Mouse (Mus musculus): Measurements from ENCODE around the gene Il5. TPM values are rescaled to one million over a fixed set of nuclear protein-coding genes. Genes with fewer than 3 reads are reported as not detected.

The Il5 gene
- polyA plus RNA-seq, 1 experiment from 2014 or later, result not detected

- peak; percentile 70 for DNase-seq
- H3K4me2 ChIP-seq, result no peak overlapping the region
- ATAC-seq (ENCODE audit: insufficient read depth), result no peak
- no peaks in the 10 kb centered on the region for H3K36me3 ChIP-seq (ENCODE audit: insufficient read depth)
- 23% methylated on average over 5 of the region's 5 CpGs for WGBS
- H3K9ac ChIP-seq, result no peak overlapping the region
- no peaks in the 10 kb centered on the region for H3K9me3 ChIP-seq (ENCODE audit: low read depth, low read length)
- H3K4me1 ChIP-seq (ENCODE audit: insufficient read depth), result no peaks in the 10 kb centered on the region
- peak; percentile 47 for TF ChIP-seq CTCF (IDR thresholded peaks at IDR 0.05; ENCODE audit: low read depth)
- H3K27me3 ChIP-seq (ENCODE audit: insufficient read depth, low read length), result no peaks in the 10 kb centered on the region
- H3K4me3 ChIP-seq (ENCODE audit: low read depth, low read length), result no peak overlapping the region
- no peak overlapping the region for H3K27ac ChIP-seq (ENCODE audit: low read depth)
Observed at GRCm38 (mm10) chr11:53742353-53742752, 21.8 kb downstream of the Il5 start.

- Histone ChIP-seq H3K4me1 (ENCODE audit: insufficient read depth) (no peaks in the 10 kb centered on the region), H3K9me3 (ENCODE audit: low read depth, low read length) (no peaks in the 10 kb centered on the region), H3K27me3 (ENCODE audit: insufficient read depth, low read length) (no peaks in the 10 kb centered on the region), H3K4me3 (ENCODE audit: low read depth, low read length) (no peak overlapping the region), H3K9ac (no peak overlapping the region), H3K27ac (ENCODE audit: low read depth) (no peak overlapping the region), H3K36me3 (ENCODE audit: insufficient read depth) (no peaks in the 10 kb centered on the region), H3K4me2 (no peak overlapping the region)
- DNase-seq (no peak), ATAC-seq (ENCODE audit: insufficient read depth) (no peak)
- 80% methylated on average over 2 of the region's 2 CpGs for WGBS
- no peak for TF ChIP-seq CTCF (IDR thresholded peaks at IDR 0.05; ENCODE audit: low read depth)
Observed at GRCm38 (mm10) chr11:53745260-53745659, 24.7 kb downstream of the Il5 start.

- no peaks in the 10 kb centered on the region for H3K27me3 ChIP-seq (ENCODE audit: insufficient read depth, low read length)
- no peaks in the 10 kb centered on the region for H3K9me3 ChIP-seq (ENCODE audit: low read depth, low read length)
- DNase-seq (no peak), ATAC-seq (ENCODE audit: insufficient read depth) (no peak)
- no peaks in the 10 kb centered on the region for H3K36me3 ChIP-seq (ENCODE audit: insufficient read depth)
- no peak overlapping the region for H3K27ac ChIP-seq (ENCODE audit: low read depth)
- WGBS, result 86% methylated on average over 9 of the region's 9 CpGs
- H3K9ac ChIP-seq, result no peak overlapping the region
- no peak overlapping the region for H3K4me3 ChIP-seq (ENCODE audit: low read depth, low read length)
- no peaks in the 10 kb centered on the region for H3K4me1 ChIP-seq (ENCODE audit: insufficient read depth)
- no peak for TF ChIP-seq CTCF (IDR thresholded peaks at IDR 0.05; ENCODE audit: low read depth)
- H3K4me2 ChIP-seq, result no peak overlapping the region
Observed at GRCm38 (mm10) chr11:53747985-53748384, 27.4 kb downstream of the Il5 start.

- H3K9me3 ChIP-seq (ENCODE audit: low read depth, low read length), result no peaks in the 10 kb centered on the region
- ATAC-seq (ENCODE audit: insufficient read depth), result no peak
- TF ChIP-seq CTCF (IDR thresholded peaks at IDR 0.05; ENCODE audit: low read depth), result no peak
- DNase-seq, result no peak
- H3K27ac ChIP-seq (ENCODE audit: low read depth), result no peak overlapping the region
- H3K36me3 ChIP-seq (ENCODE audit: insufficient read depth), result no peaks in the 10 kb centered on the region
- H3K4me2 ChIP-seq, result no peak overlapping the region
- WGBS, result 88% methylated on average over 6 of the region's 6 CpGs
- H3K4me1 ChIP-seq (ENCODE audit: insufficient read depth), result no peaks in the 10 kb centered on the region
- H3K27me3 ChIP-seq (ENCODE audit: insufficient read depth, low read length), result no peaks in the 10 kb centered on the region
- no peak overlapping the region for H3K9ac ChIP-seq
- H3K4me3 ChIP-seq (ENCODE audit: low read depth, low read length), result no peak overlapping the region
Observed at GRCm38 (mm10) chr11:53748614-53749013, 28.0 kb downstream of the Il5 start.

GRCm38 (mm10) chr11:53749306-53749705 lies 28.7 kb downstream of the Il5 start:
- WGBS, result 53% methylated on average over 4 of the region's 4 CpGs
- no peaks in the 10 kb centered on the region for H3K9me3 ChIP-seq (ENCODE audit: low read depth, low read length)
- no peak overlapping the region for H3K27ac ChIP-seq (ENCODE audit: low read depth)
- H3K4me2 ChIP-seq, result no peak overlapping the region
- TF ChIP-seq CTCF (IDR thresholded peaks at IDR 0.05; ENCODE audit: low read depth), result no peak
- ATAC-seq (ENCODE audit: insufficient read depth) (no peak), DNase-seq (no peak)
- H3K4me3 ChIP-seq (ENCODE audit: low read depth, low read length), result no peak overlapping the region
- no peak overlapping the region for H3K9ac ChIP-seq
- no peaks in the 10 kb centered on the region for H3K27me3 ChIP-seq (ENCODE audit: insufficient read depth, low read length)
- H3K4me1 ChIP-seq (ENCODE audit: insufficient read depth), result no peaks in the 10 kb centered on the region
- no peaks in the 10 kb centered on the region for H3K36me3 ChIP-seq (ENCODE audit: insufficient read depth)

GRCm38 (mm10) chr11:53749716-53750352 lies 29.2 kb downstream of the Il5 start:
- Histone ChIP-seq H3K4me1 (ENCODE audit: insufficient read depth) (no peaks in the 10 kb centered on the region), H3K27ac (ENCODE audit: low read depth) (no peak overlapping the region), H3K9ac (no peak overlapping the region), H3K4me2 (no peak overlapping the region), H3K27me3 (ENCODE audit: insufficient read depth, low read length) (no peaks in the 10 kb centered on the region), H3K9me3 (ENCODE audit: low read depth, low read length) (no peaks in the 10 kb centered on the region), H3K36me3 (ENCODE audit: insufficient read depth) (no peaks in the 10 kb centered on the region), H3K4me3 (ENCODE audit: low read depth, low read length) (no peak overlapping the region)
- ATAC-seq (ENCODE audit: insufficient read depth), result no peak
- WGBS, result 51% methylated on average over 5 of the region's 5 CpGs
- TF ChIP-seq CTCF (IDR thresholded peaks at IDR 0.05; ENCODE audit: low read depth), result no peak
- no peak for DNase-seq

- H3K27me3 ChIP-seq (ENCODE audit: insufficient read depth, low read length), result no peaks in the 10 kb centered on the region
- WGBS, result 77% methylated on average over 12 of the region's 12 CpGs
- H3K4me1 ChIP-seq (ENCODE audit: insufficient read depth), result peaks cover 13% of the 10 kb centered on the region; the same call in 1 of the 2 replicates
- TF ChIP-seq CTCF (IDR thresholded peaks at IDR 0.05; ENCODE audit: low read depth), result no peak
- no peak overlapping the region for H3K27ac ChIP-seq (ENCODE audit: low read depth)
- no peak overlapping the region for H3K4me3 ChIP-seq (ENCODE audit: low read depth, low read length)
- no peaks in the 10 kb centered on the region for H3K36me3 ChIP-seq (ENCODE audit: insufficient read depth)
- no peaks in the 10 kb centered on the region for H3K9me3 ChIP-seq (ENCODE audit: low read depth, low read length)
- no peak overlapping the region for H3K9ac ChIP-seq
- ATAC-seq (ENCODE audit: insufficient read depth) (no peak), DNase-seq (no peak)
- H3K4me2 ChIP-seq, result no peak overlapping the region
Observed at GRCm38 (mm10) chr11:53755011-53755595, 34.5 kb downstream of the Il5 start.

All from lung, embryonic 14.5 days (tissue).